Mouse (Mus musculus): ENCODE results near the gene Dpp6. TPM values are rescaled to one million over a fixed set of nuclear protein-coding genes. Genes with fewer than 3 reads are reported as not detected.

Dpp6 gene
- polyA plus RNA-seq, 1 experiment from 2014 or later, result 3.7 TPM

- Histone ChIP-seq H3K4me2 (replicated peaks) (no peak overlapping the region), H3K27ac (no peak overlapping the region), H3K27me3 (no peaks in the 10 kb centered on the region), H3K36me3 (no peaks in the 10 kb centered on the region), H3K9ac (no peak overlapping the region), H3K4me1 (no peaks in the 10 kb centered on the region), H3K9me3 (no peaks in the 10 kb centered on the region), H3K4me3 (no peak overlapping the region)
- ATAC-seq (ENCODE audit: low FRiP score, low read depth), result no peak
- 59% methylated on average over 1 of the region's 1 CpGs for WGBS
These were observed 351.5 kb downstream of the Dpp6 start for GRCm38 (mm10) chr5:27168550-27168949.

DNA sequence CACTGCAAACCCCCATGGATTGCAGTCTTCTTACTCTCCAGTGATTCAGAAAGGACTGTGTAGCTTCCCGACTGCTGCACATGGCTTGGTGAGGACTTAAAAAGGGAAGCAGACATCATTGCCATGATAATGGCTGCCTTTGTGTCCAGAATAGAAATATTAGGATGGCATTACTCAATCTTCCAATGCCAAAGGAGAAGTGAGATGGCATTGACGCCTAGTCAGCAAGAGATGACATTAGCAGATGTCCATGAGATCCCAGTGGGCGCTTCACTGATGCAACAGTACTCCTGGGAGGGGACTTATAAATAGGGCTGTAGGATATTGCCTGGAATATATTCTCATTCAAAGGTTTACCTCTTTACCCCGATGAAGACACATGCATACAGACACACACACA lies 368.0 kb downstream of the Dpp6 start:
- H3K27me3 ChIP-seq, result no peaks in the 10 kb centered on the region
- 84% methylated on average over 4 of the region's 4 CpGs for WGBS
- H3K4me1 ChIP-seq, result no peaks in the 10 kb centered on the region
- no peak overlapping the region for H3K27ac ChIP-seq
- H3K36me3 ChIP-seq, result no peaks in the 10 kb centered on the region
- H3K9ac ChIP-seq, result no peak overlapping the region
- no peaks in the 10 kb centered on the region for H3K9me3 ChIP-seq
- no peak overlapping the region for H3K4me2 ChIP-seq (replicated peaks)
- no peak for ATAC-seq (ENCODE audit: low FRiP score, low read depth)
- no peak overlapping the region for H3K4me3 ChIP-seq

DNA sequence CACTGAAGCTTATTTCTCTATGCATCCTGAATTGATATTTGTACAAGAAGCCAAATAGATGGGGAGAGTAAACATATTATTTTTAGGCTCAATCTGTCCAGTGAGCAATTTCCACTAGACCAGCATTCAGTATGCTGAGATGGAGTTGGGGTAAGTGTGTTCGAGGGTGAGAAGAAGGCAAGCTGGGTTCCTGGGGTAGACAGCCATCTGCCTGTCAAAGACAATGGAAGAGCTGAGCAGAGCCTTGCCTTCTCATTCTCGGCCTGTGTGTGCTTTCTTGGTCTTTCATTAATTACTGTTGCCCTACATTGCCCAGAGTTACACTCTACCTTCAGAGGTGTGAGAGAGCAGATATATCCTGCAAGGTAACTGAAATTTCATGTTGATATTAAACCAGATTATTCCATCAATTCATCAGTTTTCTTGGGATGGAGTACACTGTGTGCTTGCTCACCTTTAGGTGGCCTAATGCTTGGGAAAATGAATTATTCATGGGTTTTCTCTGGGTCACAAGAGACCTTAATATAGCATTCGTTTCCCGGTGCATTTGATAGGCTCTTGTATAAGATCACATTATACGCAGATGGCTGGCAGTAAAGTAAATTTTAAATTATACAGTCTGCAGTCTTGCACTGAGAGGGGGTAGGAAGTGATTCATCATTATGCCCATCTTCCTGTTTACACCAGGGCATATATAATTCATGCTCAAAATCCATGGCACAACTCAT lies 374.4 kb downstream of the Dpp6 start:
- no peak for ATAC-seq (ENCODE audit: low FRiP score, low read depth)
- no peaks in the 10 kb centered on the region for H3K9me3 ChIP-seq
- H3K4me3 ChIP-seq, result no peak overlapping the region
- 80% methylated on average over 5 of the region's 5 CpGs for WGBS
- no peak overlapping the region for H3K4me2 ChIP-seq (replicated peaks)
- H3K4me1 ChIP-seq, result no peaks in the 10 kb centered on the region
- no peaks in the 10 kb centered on the region for H3K27me3 ChIP-seq
- H3K36me3 ChIP-seq, result no peaks in the 10 kb centered on the region
- H3K9ac ChIP-seq, result no peak overlapping the region
- H3K27ac ChIP-seq, result no peak overlapping the region

GRCm38 (mm10) chr5:27194157-27194556 lies 377.2 kb downstream of the Dpp6 start:
- WGBS, result 84% methylated on average over 3 of the region's 3 CpGs
- H3K27ac ChIP-seq, result no peak overlapping the region
- no peak overlapping the region for H3K9ac ChIP-seq
- no peak overlapping the region for H3K4me3 ChIP-seq
- H3K4me2 ChIP-seq (replicated peaks), result no peak overlapping the region
- ATAC-seq (ENCODE audit: low FRiP score, low read depth), result no peak
- no peaks in the 10 kb centered on the region for H3K36me3 ChIP-seq
- no peaks in the 10 kb centered on the region for H3K4me1 ChIP-seq
- no peaks in the 10 kb centered on the region for H3K27me3 ChIP-seq
- H3K9me3 ChIP-seq, result no peaks in the 10 kb centered on the region

DNA sequence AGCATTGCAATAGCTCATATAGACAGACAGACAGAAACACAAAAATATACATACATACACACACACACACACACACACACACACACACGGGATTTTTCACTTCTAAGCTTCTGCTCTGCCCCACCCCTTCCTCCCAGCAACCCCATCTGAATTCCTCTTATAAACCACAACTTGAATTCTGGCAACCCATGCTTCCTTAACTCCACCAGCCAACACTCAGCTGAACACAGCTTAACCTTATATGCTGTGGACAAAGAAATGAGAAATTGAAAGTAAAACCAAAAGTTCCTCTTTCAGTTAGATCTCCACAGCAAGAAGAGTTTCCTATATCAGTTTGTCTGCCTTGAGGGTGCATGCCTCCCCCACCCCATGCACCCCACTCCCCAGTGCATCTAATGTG lies 378.0 kb downstream of the Dpp6 start:
- Histone ChIP-seq H3K4me3 (no peak overlapping the region), H3K9me3 (no peaks in the 10 kb centered on the region), H3K9ac (no peak overlapping the region), H3K4me2 (replicated peaks) (no peak overlapping the region), H3K4me1 (no peaks in the 10 kb centered on the region), H3K36me3 (no peaks in the 10 kb centered on the region), H3K27me3 (no peaks in the 10 kb centered on the region), H3K27ac (no peak overlapping the region)
- 65% methylated on average over 1 of the region's 1 CpGs for WGBS
- no peak for ATAC-seq (ENCODE audit: low FRiP score, low read depth)

DNA sequence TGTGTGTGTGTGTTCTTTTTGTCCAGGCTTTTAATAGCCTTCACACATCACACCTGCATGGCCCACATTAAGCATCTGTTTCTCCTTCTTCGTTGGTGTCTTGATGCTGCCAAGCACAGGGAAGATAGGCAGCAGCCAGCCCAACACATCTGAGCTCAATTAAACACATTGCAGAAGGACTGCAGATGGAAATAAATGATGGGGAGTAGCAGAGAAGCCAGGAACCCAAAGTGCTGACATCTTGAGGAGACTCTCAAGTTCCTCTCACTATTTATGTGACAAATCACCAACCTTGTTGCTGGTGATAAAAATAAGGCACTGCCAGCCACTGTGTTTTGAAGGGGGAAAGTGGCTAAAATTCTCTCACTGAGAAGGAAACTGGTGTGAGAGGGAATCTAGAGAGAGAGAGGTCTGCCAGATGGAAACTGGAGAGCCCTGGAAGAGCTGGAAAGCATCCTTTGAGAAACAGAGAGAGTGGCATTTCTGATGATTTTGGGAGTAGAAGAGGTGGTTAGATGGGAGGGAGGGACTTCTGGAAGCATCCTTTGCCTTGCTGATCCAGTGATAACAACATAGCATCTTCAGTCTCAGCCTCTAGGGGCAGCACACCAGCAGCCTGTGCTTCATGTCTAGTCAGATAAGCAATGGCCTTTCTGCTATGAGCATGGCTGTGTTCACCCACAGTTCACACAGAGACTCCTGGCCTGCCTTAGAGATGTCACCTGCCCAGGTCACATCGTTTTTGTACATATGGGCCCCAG lies 383.8 kb downstream of the Dpp6 start:
- H3K4me2 ChIP-seq (replicated peaks), result no peak overlapping the region
- WGBS, result 35% methylated on average over 2 of the region's 2 CpGs
- ATAC-seq (ENCODE audit: low FRiP score, low read depth), result no peak
- no peak overlapping the region for H3K4me3 ChIP-seq
- no peaks in the 10 kb centered on the region for H3K27me3 ChIP-seq
- H3K4me1 ChIP-seq, result no peaks in the 10 kb centered on the region
- H3K36me3 ChIP-seq, result no peaks in the 10 kb centered on the region
- H3K9ac ChIP-seq, result no peak overlapping the region
- H3K9me3 ChIP-seq, result no peaks in the 10 kb centered on the region
- H3K27ac ChIP-seq, result no peak overlapping the region

GRCm38 (mm10) chr5:27203131-27203530 lies 386.1 kb downstream of the Dpp6 start:
- no peaks in the 10 kb centered on the region for H3K27me3 ChIP-seq
- no peak overlapping the region for H3K9ac ChIP-seq
- no peak for ATAC-seq (ENCODE audit: low FRiP score, low read depth)
- H3K27ac ChIP-seq, result no peak overlapping the region
- no peaks in the 10 kb centered on the region for H3K36me3 ChIP-seq
- H3K4me3 ChIP-seq, result no peak overlapping the region
- no peak overlapping the region for H3K4me2 ChIP-seq (replicated peaks)
- no peaks in the 10 kb centered on the region for H3K4me1 ChIP-seq
- no peaks in the 10 kb centered on the region for H3K9me3 ChIP-seq

DNA sequence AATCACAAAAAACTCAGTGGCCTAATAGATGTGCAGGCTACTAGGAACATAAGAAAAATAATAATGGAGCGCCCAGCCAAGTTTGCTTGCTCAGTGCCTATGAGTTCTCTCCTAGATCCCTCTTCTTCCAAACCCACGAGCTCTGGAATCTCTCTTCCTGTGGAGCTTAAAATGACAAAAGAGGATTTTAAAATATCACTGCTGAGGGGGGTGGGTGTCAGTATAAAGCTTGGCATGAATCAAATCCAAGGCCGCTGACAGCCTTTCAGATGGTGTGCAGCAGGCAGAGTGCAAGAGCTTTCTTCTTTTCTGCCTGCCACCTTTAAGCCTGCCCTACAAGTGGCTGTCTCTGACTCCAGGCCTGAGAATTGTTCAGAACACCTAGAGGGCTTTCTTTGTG lies 387.7 kb downstream of the Dpp6 start:
- no peak for ATAC-seq (ENCODE audit: low FRiP score, low read depth)
- Histone ChIP-seq H3K9me3 (no peaks in the 10 kb centered on the region), H3K27me3 (no peaks in the 10 kb centered on the region), H3K4me2 (replicated peaks) (no peak overlapping the region), H3K4me1 (no peaks in the 10 kb centered on the region), H3K27ac (no peak overlapping the region), H3K4me3 (no peak overlapping the region), H3K9ac (no peak overlapping the region), H3K36me3 (no peaks in the 10 kb centered on the region)
- 70% methylated on average over 3 of the region's 3 CpGs for WGBS

- Histone ChIP-seq H3K4me2 (replicated peaks) (no peak overlapping the region), H3K27ac (no peak overlapping the region), H3K9ac (no peak overlapping the region), H3K4me3 (no peak overlapping the region), H3K4me1 (no peaks in the 10 kb centered on the region), H3K27me3 (no peaks in the 10 kb centered on the region), H3K36me3 (no peaks in the 10 kb centered on the region), H3K9me3 (no peaks in the 10 kb centered on the region)
- WGBS, result 84% methylated on average over 2 of the region's 2 CpGs
- no peak for ATAC-seq (ENCODE audit: low FRiP score, low read depth)
These were observed 388.8 kb downstream of the Dpp6 start for GRCm38 (mm10) chr5:27205754-27206153.

DNA sequence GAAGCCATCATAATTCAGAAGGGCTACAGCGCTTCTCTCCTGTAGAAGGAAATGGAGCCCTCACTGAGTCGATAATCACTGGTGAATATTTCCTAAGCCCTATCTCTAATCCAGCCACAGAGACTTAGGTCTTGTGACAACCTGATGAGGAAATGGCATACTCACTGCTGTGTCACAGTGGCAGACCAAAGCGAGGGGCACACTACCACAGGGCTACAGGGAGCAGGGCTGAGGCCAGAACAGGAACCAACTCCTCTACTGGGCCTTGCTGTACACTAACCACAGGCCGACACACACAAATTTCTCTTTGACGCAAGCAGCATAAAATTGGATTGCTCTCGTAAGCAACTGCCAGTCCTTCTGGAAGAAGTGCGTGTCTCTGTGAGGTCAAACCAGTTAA lies 389.2 kb downstream of the Dpp6 start:
- no peaks in the 10 kb centered on the region for H3K27me3 ChIP-seq
- ATAC-seq (ENCODE audit: low FRiP score, low read depth), result no peak
- H3K4me2 ChIP-seq (replicated peaks), result no peak overlapping the region
- no peak overlapping the region for H3K27ac ChIP-seq
- no peaks in the 10 kb centered on the region for H3K36me3 ChIP-seq
- no peak overlapping the region for H3K9ac ChIP-seq
- no peaks in the 10 kb centered on the region for H3K4me1 ChIP-seq
- WGBS, result 84% methylated on average over 7 of the region's 7 CpGs
- no peaks in the 10 kb centered on the region for H3K9me3 ChIP-seq
- H3K4me3 ChIP-seq, result no peak overlapping the region

DNA sequence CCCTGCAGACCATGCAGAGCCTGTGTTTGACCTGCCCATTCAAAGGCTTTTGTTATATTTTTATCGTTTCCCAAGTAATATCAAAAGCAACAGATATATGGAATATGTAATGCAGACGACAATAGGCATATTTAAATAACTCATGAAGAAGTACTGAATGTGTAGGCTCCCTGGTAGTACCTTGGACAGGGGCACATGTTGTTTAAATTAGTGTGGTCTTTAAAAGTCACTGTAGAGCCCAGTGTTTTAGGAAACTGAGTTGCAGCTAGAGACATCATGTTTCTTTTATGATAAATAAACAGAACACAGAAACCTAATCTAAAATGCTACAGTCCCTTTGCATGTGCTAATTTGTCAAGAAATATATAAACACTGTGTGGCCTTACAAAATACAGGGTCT lies 403.1 kb downstream of the Dpp6 start:
- no peaks in the 10 kb centered on the region for H3K36me3 ChIP-seq
- H3K27ac ChIP-seq, result no peak overlapping the region
- no peak overlapping the region for H3K9ac ChIP-seq
- H3K4me1 ChIP-seq, result no peaks in the 10 kb centered on the region
- H3K4me3 ChIP-seq, result no peak overlapping the region
- no peak for ATAC-seq (ENCODE audit: low FRiP score, low read depth)
- no peaks in the 10 kb centered on the region for H3K9me3 ChIP-seq
- H3K27me3 ChIP-seq, result no peaks in the 10 kb centered on the region
- no peak overlapping the region for H3K4me2 ChIP-seq (replicated peaks)
- 72% methylated on average over 2 of the region's 2 CpGs for WGBS

GRCm38 (mm10) chr5:27242078-27242477 lies 425.1 kb downstream of the Dpp6 start:
- no peaks in the 10 kb centered on the region for H3K36me3 ChIP-seq
- H3K4me2 ChIP-seq (replicated peaks), result no peak overlapping the region
- no peak overlapping the region for H3K27ac ChIP-seq
- ATAC-seq (ENCODE audit: low FRiP score, low read depth), result no peak
- no peaks in the 10 kb centered on the region for H3K27me3 ChIP-seq
- WGBS, result 89% methylated on average over 3 of the region's 3 CpGs
- H3K4me3 ChIP-seq, result no peak overlapping the region
- no peaks in the 10 kb centered on the region for H3K9me3 ChIP-seq
- H3K4me1 ChIP-seq, result no peaks in the 10 kb centered on the region
- H3K9ac ChIP-seq, result no peak overlapping the region

- no peaks in the 10 kb centered on the region for H3K9me3 ChIP-seq
- no peak overlapping the region for H3K27ac ChIP-seq
- no peak overlapping the region for H3K4me2 ChIP-seq (replicated peaks)
- H3K4me3 ChIP-seq, result no peak overlapping the region
- no peaks in the 10 kb centered on the region for H3K27me3 ChIP-seq
- no peaks in the 10 kb centered on the region for H3K36me3 ChIP-seq
- 88% methylated on average over 1 of the region's 1 CpGs for WGBS
- ATAC-seq (ENCODE audit: low FRiP score, low read depth), result no peak
- no peaks in the 10 kb centered on the region for H3K4me1 ChIP-seq
- no peak overlapping the region for H3K9ac ChIP-seq
These were observed 426.2 kb downstream of the Dpp6 start for GRCm38 (mm10) chr5:27243226-27243625.

Measured in limb, embryonic 13.5 days (tissue).